Mouse (Mus musculus): ENCODE data around the gene Cmtm5. TPM values are rescaled to one million over a fixed set of nuclear protein-coding genes. Genes with fewer than 3 reads are reported as not detected.
"Not testable (repeated sequence)": the region's sequence is repeated elsewhere in the genome, so short reads cannot be mapped to it uniquely, and the experiment has no call there.

Gene Cmtm5
- total and polyA plus RNA-seq, 3 experiments, result not detected

GRCm38 (mm10) chr14:54967874-54968273 is 31.8 kb downstream of the Cmtm5 start:
- H3K9ac ChIP-seq (ENCODE audit: insufficient read depth, low read depth), result no peak overlapping the region
- H3K4me2 ChIP-seq (ENCODE audit: insufficient read depth, low read depth, poor library complexity, severe bottlenecking), result no peak overlapping the region
- H3K27ac ChIP-seq (ENCODE audit: insufficient read depth, low read depth), result no peak overlapping the region
- in situ Hi-C loops (cut with MboI; ENCODE audit: low pct_ligation_motif_present, low pct_unique_long_range_greater_than_20kb, low sequenced_read_pairs), result no loop called here
- no peaks in the 10 kb centered on the region for H3K36me3 ChIP-seq (replicated peaks in 1 of 2; ENCODE audit: control insufficient read depth in 1 of 2, insufficient read depth in 1 of 2, low read length in 1 of 2)
- H3K4me3 ChIP-seq (replicated peaks in 1 of 3; ENCODE audit: low read depth in 2 of 3, low read length in 2 of 3, poor library complexity in 1 of 3), result no peak overlapping the region
- H3K27me3 ChIP-seq (replicated peaks), result peaks cover 77% of the 10 kb centered on the region
- H3K79me2 ChIP-seq (replicated peaks; ENCODE audit: control insufficient read depth, extremely low read depth, insufficient read depth, poor library complexity, severe bottlenecking), result no peaks in the 10 kb centered on the region
- TF ChIP-seq IRF4 (IDR thresholded peaks at IDR 0.05; ENCODE audit: low read depth, low read length) (no peak), MEF2A (IDR thresholded peaks at IDR 0.05; ENCODE audit: borderline replicate concordance, low read depth, low read length) (no peak), ZKSCAN1 (IDR thresholded peaks at IDR 0.05; ENCODE audit: borderline replicate concordance, low read depth, low read length) (no peak), MAZ (IDR thresholded peaks at IDR 0.05; ENCODE audit: low read depth, low read length) (no peak), BHLHE40 (IDR thresholded peaks at IDR 0.05; ENCODE audit: low read depth, low read length) (no peak), CHD2 (IDR thresholded peaks at IDR 0.05; ENCODE audit: low read length) (no peak), USF2 (conservative IDR thresholded peaks at IDR 0.05; ENCODE audit: low read depth, low read length) (no peak), ZC3H11A (IDR thresholded peaks at IDR 0.05; ENCODE audit: low read depth, low read length) (no peak), GABPA (IDR thresholded peaks at IDR 0.05; ENCODE audit: insufficient replicate concordance, low read depth, low read length) (no peak), ZNF384 (IDR thresholded peaks at IDR 0.05; ENCODE audit: low read depth, low read length) (no peak), E2F4 (IDR thresholded peaks at IDR 0.05; ENCODE audit: insufficient replicate concordance, low read depth, low read length) (no peak), ELF1 (IDR thresholded peaks at IDR 0.05; ENCODE audit: low read depth, low read length) (no peak), NELFE (IDR thresholded peaks at IDR 0.05; ENCODE audit: low read depth, low read length) (no peak), RCOR1 (conservative IDR thresholded peaks at IDR 0.05; ENCODE audit: low read depth, low read length) (no peak), NRF1 (IDR thresholded peaks at IDR 0.05; ENCODE audit: low read depth, low read length) (no peak), UBTF (IDR thresholded peaks at IDR 0.05; ENCODE audit: low read depth, low read length) (no peak)
- peaks cover 0 to 15% of the 10 kb centered on the region in 2 experiments; a peak in 2 of 4 replicates for H3K4me1 ChIP-seq (ENCODE audit: control insufficient read depth in 1 of 2, insufficient read depth in 2 of 2)
- dilution Hi-C loops (cut with MboI; ENCODE audit: extremely low pct_ligation_motif_present, extremely low pct_unique_long_range_greater_than_20kb, low sequenced_read_pairs), result no loop called here
- no peak for DNase-seq (ENCODE audit: extremely low read depth)
- peaks cover 2% of the 10 kb centered on the region for H3K9me3 ChIP-seq (replicated peaks; ENCODE audit: low read length)

DNA sequence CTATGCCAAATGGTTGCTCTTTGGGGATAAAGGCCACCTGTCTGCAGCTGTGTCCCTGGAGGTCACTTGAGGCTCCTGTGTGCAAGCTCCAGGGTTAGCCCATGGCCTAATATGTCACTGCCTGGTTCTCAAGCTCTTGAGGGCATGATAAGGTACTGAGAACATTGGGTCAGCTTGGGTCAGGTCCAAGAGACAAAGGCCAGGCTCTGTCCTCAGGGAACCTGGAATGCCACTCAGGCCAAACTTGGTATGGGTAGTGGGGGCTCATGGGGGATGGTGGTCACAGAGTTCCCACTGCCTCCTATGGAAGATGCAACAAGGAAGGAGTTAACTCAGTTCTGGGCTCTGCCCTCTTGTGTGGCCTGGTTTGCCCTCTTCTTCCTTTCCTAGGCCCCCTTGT is 32.3 kb downstream of the Cmtm5 start:
- TF ChIP-seq USF1 (IDR thresholded peaks at IDR 0.05; ENCODE audit: low read depth, low read length), result no peak
- dilution Hi-C loops (cut with MboI; ENCODE audit: extremely low pct_ligation_motif_present, extremely low pct_unique_long_range_greater_than_20kb, low sequenced_read_pairs) (no loop called here), in situ Hi-C loops (cut with MboI; ENCODE audit: low pct_ligation_motif_present, low pct_unique_long_range_greater_than_20kb, low sequenced_read_pairs) (no loop called here)
- Histone ChIP-seq H3K9ac (ENCODE audit: insufficient read depth, low read depth) (no peak overlapping the region), H3K27ac (ENCODE audit: insufficient read depth, low read depth) (no peak overlapping the region), H3K27me3 (replicated peaks) (peaks cover 74% of the 10 kb centered on the region), H3K4me3 (replicated peaks in 1 of 3; ENCODE audit: low read depth in 2 of 3, low read length in 2 of 3, poor library complexity in 1 of 3) (no peak overlapping the region), H3K9me3 (replicated peaks; ENCODE audit: low read length) (peaks cover 2% of the 10 kb centered on the region), H3K4me1 (ENCODE audit: control insufficient read depth in 1 of 2, insufficient read depth in 2 of 2) (peaks cover 0 to 18% of the 10 kb centered on the region in 2 experiments; a peak in 2 of 4 replicates), H3K79me2 (replicated peaks; ENCODE audit: control insufficient read depth, extremely low read depth, insufficient read depth, poor library complexity, severe bottlenecking) (no peaks in the 10 kb centered on the region), H3K4me2 (ENCODE audit: insufficient read depth, low read depth, poor library complexity, severe bottlenecking) (no peak overlapping the region), H3K36me3 (replicated peaks in 1 of 2; ENCODE audit: control insufficient read depth in 1 of 2, insufficient read depth in 1 of 2, low read length in 1 of 2) (no peaks in the 10 kb centered on the region)
- no peak for DNase-seq (ENCODE audit: extremely low read depth)

- H3K27ac ChIP-seq (ENCODE audit: insufficient read depth, low read depth); H3K9me3 ChIP-seq (replicated peaks; ENCODE audit: low read length); H3K4me3 ChIP-seq (replicated peaks in 1 of 3; ENCODE audit: low read depth in 2 of 3, low read length in 2 of 3, poor library complexity in 1 of 3); DNase-seq (ENCODE audit: extremely low read depth); H3K79me2 ChIP-seq (replicated peaks; ENCODE audit: control insufficient read depth, extremely low read depth, insufficient read depth, poor library complexity, severe bottlenecking); dilution Hi-C loops (cut with MboI; ENCODE audit: extremely low pct_ligation_motif_present, extremely low pct_unique_long_range_greater_than_20kb, low sequenced_read_pairs); H3K9ac ChIP-seq (ENCODE audit: insufficient read depth, low read depth); H3K4me2 ChIP-seq (ENCODE audit: insufficient read depth, low read depth, poor library complexity, severe bottlenecking); in situ Hi-C loops (cut with MboI; ENCODE audit: low pct_ligation_motif_present, low pct_unique_long_range_greater_than_20kb, low sequenced_read_pairs); H3K36me3 ChIP-seq (replicated peaks in 1 of 2; ENCODE audit: control insufficient read depth in 1 of 2, insufficient read depth in 1 of 2, low read length in 1 of 2): not testable (repeated sequence)
- Histone ChIP-seq H3K4me1 (ENCODE audit: control insufficient read depth in 1 of 2, insufficient read depth in 2 of 2) (peaks cover 5 to 26% of the 10 kb centered on the region in 2 experiments; a peak in 3 of 4 replicates), H3K27me3 (replicated peaks) (peaks cover 47% of the 10 kb centered on the region)
Observed at GRCm38 (mm10) chr14:54972786-54973185, 36.7 kb downstream of the Cmtm5 start.
